Mouse (Mus musculus) intestine, embryonic 16.5 days (tissue): ENCODE results near the gene Fry. TPM values are rescaled to one million over a fixed set of nuclear protein-coding genes. Genes with fewer than 3 reads are reported as not detected.
A peak's percentile ranks its signal among the peaks of the same experiment; 100 is the strongest.

ENCODE experiments used
- ATAC-seq: fragments of 200-750 bp; cut with Nextera tagmentation; 2 replicates; pipeline ENCODE4 v1.8.0; 2017; ENCODE audit warnings: moderate TSS enrichment, moderate library complexity
- H3K27ac ChIP-seq: fragments of 300-500 bp; sonication (generic); 2 replicates; pipeline ENCODE4 v1.5.1; 2014; ENCODE audit warnings: mild to moderate bottlenecking, low read length
- H3K27me3 ChIP-seq: fragments of 300-500 bp; sonication (generic); replicated peaks from 2 replicates; pipeline ENCODE4 v1.6.1; 2014; ENCODE audit warnings: low read length, control low read depth, mixed read lengths; ENCODE audit not compliant: control insufficient read depth, insufficient read depth
- H3K36me3 ChIP-seq: fragments of 300-500 bp; sonication (generic); 2 replicates; pipeline ENCODE4 v1.6.1; 2014; ENCODE audit warnings: low read length, control low read depth; ENCODE audit not compliant: control insufficient read depth, insufficient read depth
- H3K4me1 ChIP-seq: fragments of 300-500 bp; sonication (generic); 2 replicates; pipeline ENCODE4 v1.6.1; 2014; ENCODE audit warnings: low read length, control low read depth, mixed read lengths; ENCODE audit not compliant: control insufficient read depth, insufficient read depth
- H3K4me2 ChIP-seq: fragments of 300-500 bp; sonication (generic); 2 replicates; pipeline ENCODE4 v1.6.1; 2014; ENCODE audit warnings: low read depth, low read length, control low read depth
- H3K4me3 ChIP-seq: fragments of 300-500 bp; sonication (generic); 2 replicates; pipeline ENCODE4 v1.5.1; 2014; ENCODE audit warnings: mild to moderate bottlenecking, low read length
- H3K9ac ChIP-seq: fragments of 300-500 bp; sonication (generic); 2 replicates; pipeline ENCODE4 v1.6.1; 2014; ENCODE audit warnings: low read depth, low read length
- H3K9me3 ChIP-seq: fragments of 300-500 bp; sonication (generic); 2 replicates; pipeline ENCODE4 v1.6.1; 2016; ENCODE audit warnings: low read length, control low read depth; ENCODE audit not compliant: control insufficient read depth
- WGBS: fragments of 180-500 bp; shearing (Covaris S2); extraction: QIAGEN DNeasy Blood & Tissue Kit; methylation state at CpG from one replicate; pipeline ENCODE4 v1.1.7; 2014; 5-methylcytosine and 5-hydroxymethylcytosine counted together
- polyA plus RNA-seq: library from polyadenylated mRNA; unstranded; fragments of >200 nt; fragmentation: Nextera tagmentation; extraction: Ambion mirVana; gene quantifications from 2 replicates; pipeline ENCODE4 v1.2.1, GENCODE M21; 2015

Gene Fry
- polyA plus RNA-seq, 1 experiment from 2014 or later, result 6.1 TPM

DNA sequence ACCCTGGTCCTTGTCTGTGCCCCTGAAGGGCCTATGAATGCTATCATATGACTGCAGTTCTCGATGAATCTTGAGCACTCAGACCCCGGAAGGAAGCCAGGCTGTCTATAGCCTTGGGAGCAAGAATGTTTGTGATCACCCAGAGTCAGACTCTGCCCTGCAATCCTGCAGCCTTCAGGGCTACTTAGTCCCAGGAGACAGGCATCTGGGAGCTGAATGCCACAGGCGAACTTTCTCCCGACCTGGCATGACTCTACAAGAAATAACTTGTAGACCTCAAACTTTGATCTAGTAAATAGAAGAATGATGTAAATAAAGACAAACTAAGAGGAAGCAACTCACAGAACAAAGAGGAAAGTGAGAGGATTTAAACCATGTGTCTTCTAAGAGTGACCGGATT is 40.7 kb downstream of the Fry start:
- Histone ChIP-seq H3K4me1 (no peaks in the 10 kb centered on the region), H3K27ac (no peak overlapping the region), H3K9me3 (no peaks in the 10 kb centered on the region), H3K36me3 (no peaks in the 10 kb centered on the region), H3K27me3 (no peaks in the 10 kb centered on the region), H3K4me3 (no peak overlapping the region), H3K9ac (no peak overlapping the region), H3K4me2 (no peak overlapping the region)
- ATAC-seq, result no peak
- 61% methylated on average over 5 of the region's 5 CpGs for WGBS

DNA sequence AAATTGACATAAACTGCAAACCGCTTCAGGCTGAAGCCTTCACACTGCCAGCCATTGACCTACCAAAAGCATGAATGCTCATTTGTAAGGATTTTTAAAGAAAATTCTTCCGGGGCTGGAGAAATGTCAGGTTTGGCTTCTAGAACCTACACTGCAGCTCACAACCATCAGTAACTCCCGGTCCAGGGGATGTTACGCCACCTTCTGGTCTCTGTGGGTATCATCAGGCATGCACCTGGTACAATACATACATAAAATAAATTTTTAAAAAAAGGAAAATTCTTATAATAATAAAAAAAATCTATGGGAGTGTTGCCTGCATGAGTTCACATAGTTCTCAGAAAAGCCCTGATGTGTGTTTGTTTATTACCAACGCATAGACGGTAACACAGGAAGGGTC is 42.7 kb downstream of the Fry start:
- no peaks in the 10 kb centered on the region for H3K36me3 ChIP-seq
- H3K9me3 ChIP-seq, result no peaks in the 10 kb centered on the region
- H3K27me3 ChIP-seq, result no peaks in the 10 kb centered on the region
- H3K27ac ChIP-seq, result no peak overlapping the region
- 77% methylated on average over 6 of the region's 6 CpGs for WGBS
- no peak overlapping the region for H3K9ac ChIP-seq
- no peak overlapping the region for H3K4me2 ChIP-seq
- no peak overlapping the region for H3K4me3 ChIP-seq
- no peaks in the 10 kb centered on the region for H3K4me1 ChIP-seq
- ATAC-seq, result no peak

DNA sequence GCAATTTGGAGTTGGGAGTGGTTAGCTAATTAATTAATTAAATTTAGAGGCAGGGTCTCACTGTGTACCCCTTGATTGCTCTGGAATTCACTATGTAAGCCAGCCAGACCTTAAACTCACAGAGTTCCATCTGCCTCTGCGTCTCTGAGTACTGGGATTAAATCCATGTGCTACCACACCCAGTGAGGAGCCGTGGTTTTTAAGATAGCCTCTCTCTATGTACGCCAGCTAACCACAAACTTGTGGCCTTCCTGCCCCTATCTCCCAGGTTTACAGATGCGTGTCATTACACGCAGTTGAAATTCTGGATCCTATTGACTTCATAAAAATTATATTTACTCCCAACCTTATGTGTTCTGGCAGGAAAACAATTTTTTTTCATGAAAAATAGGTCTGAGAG is 43.5 kb downstream of the Fry start:
- Histone ChIP-seq H3K27ac (no peak overlapping the region), H3K36me3 (no peaks in the 10 kb centered on the region), H3K4me1 (no peaks in the 10 kb centered on the region), H3K9ac (no peak overlapping the region), H3K4me3 (no peak overlapping the region), H3K27me3 (no peaks in the 10 kb centered on the region), H3K4me2 (no peak overlapping the region), H3K9me3 (no peaks in the 10 kb centered on the region)
- 79% methylated on average over 5 of the region's 5 CpGs for WGBS
- ATAC-seq, result no peak

DNA sequence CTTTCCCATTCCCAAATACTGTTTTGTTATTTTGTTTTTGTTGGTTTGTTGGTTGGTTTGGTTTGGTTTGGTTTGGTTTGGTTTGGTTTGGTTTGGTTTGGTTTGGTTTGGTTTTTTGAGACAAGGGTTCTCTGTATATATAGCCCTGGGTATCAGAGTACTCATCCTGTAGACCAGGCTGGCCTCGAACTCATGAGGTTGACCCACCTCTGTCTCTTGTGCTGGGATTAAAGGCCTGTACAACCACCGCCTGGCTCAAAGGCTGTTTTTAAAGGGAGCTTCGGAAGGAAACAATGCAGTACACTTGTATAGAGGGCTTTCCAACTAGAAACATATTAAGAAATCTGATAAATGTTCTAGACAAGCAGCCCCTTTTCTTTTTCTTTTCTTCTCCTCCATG is 46.2 kb downstream of the Fry start:
- Histone ChIP-seq H3K4me2 (no peak overlapping the region), H3K27ac (no peak overlapping the region), H3K4me3 (no peak overlapping the region), H3K9me3 (no peaks in the 10 kb centered on the region), H3K27me3 (no peaks in the 10 kb centered on the region), H3K36me3 (no peaks in the 10 kb centered on the region), H3K4me1 (no peaks in the 10 kb centered on the region), H3K9ac (no peak overlapping the region)
- ATAC-seq, result no peak
- WGBS, result 82% methylated on average over 3 of the region's 3 CpGs

DNA sequence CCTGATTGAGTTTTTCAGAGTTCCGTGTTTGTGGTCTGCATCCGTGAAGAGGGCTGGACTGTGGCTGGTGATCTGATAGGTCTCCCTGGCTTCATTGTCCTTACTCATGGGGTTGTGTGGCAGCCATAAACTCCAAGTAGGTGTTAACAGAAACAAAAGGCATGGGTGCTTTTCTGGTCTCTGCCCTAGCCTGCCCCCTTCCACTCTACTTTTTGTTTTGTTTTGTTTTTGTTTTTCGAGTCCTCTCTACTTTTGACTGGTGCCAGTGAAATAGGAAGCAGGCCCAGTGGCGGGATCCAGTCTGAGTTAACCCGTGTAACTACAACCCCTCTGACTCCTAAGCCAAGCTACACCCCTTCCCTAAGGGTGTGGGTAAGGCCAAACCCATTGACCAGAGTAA is 48.4 kb downstream of the Fry start:
- Histone ChIP-seq H3K4me2 (no peak overlapping the region), H3K4me3 (no peak overlapping the region), H3K9ac (no peak overlapping the region), H3K9me3 (no peaks in the 10 kb centered on the region), H3K4me1 (no peaks in the 10 kb centered on the region), H3K27ac (no peak overlapping the region), H3K36me3 (no peaks in the 10 kb centered on the region), H3K27me3 (no peaks in the 10 kb centered on the region)
- ATAC-seq, result no peak
- 72% methylated on average over 5 of the region's 5 CpGs for WGBS

DNA sequence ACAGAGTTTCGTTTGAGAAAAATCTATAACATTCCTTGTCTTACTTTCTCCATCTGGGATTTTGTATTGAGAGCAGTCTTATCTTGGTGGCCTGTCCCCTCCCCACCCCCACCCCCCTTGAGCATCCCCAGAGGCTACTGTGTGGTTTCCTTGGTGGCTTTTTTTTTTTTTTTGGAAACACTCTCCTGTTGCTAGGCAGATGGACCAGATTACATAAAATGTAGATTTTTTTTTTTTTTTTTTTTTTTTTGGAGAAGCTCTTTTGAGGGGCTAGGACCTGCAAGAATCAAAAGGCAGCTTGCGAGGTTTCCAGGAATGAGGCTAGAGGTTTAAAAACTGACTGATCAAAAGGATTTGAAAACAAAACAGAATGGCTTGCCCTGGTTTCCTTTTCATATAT is 48.8 kb downstream of the Fry start:
- no peak for ATAC-seq
- Histone ChIP-seq H3K9me3 (no peaks in the 10 kb centered on the region), H3K9ac (no peak overlapping the region), H3K36me3 (no peaks in the 10 kb centered on the region), H3K4me2 (no peak overlapping the region), H3K4me1 (no peaks in the 10 kb centered on the region), H3K27me3 (no peaks in the 10 kb centered on the region), H3K4me3 (no peak overlapping the region), H3K27ac (no peak overlapping the region)
- 47% methylated on average over 2 of the region's 2 CpGs for WGBS

DNA sequence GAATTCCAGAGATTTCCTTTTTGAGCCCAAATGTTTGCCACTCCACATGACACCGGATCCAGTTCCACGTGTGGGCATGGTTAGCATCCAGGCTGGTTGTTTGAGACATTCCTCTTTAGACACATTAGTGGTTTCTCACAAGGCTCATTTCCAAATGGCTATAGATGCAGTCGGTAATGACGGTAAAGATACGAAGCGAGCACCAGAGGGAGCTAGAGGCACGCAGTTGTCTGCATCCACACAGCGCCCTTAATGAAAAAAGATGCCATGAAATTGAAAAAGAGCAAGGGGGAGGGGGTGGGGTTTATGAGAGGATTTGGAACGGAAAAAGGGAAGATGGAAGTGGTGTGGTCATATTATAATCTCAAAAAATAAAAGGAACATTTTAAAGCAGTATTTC is 50.3 kb downstream of the Fry start:
- H3K9me3 ChIP-seq, result no peaks in the 10 kb centered on the region
- peak; percentile 50; the same call in 1 of the 2 replicates for ATAC-seq
- H3K4me3 ChIP-seq, result no peak overlapping the region
- WGBS, result 3% methylated on average over 9 of the region's 9 CpGs
- no peak overlapping the region for H3K9ac ChIP-seq
- H3K4me1 ChIP-seq, result no peaks in the 10 kb centered on the region
- no peak overlapping the region for H3K27ac ChIP-seq
- H3K4me2 ChIP-seq, result no peak overlapping the region
- H3K36me3 ChIP-seq, result no peaks in the 10 kb centered on the region
- H3K27me3 ChIP-seq, result no peaks in the 10 kb centered on the region

DNA sequence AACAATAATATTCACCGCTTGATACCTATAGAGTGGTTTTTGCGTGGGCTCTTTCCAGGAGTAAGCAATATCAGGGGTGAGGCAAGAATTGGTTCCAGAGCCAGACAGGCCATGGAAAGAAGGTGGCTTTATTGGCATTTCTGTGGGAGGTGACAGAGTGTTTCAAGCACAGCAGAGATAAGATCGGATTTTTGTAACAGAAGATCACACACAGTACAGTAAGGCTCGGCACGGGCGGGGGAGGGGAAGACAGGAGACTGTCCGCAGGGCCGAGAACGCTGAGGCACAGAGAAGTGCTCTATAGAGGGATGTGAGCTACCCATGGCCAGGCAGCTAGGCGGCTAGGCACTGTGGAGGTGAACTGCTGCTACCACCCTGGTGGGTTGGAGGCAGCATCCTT is 53.1 kb downstream of the Fry start:
- no peak overlapping the region for H3K4me3 ChIP-seq
- H3K9me3 ChIP-seq, result 0 out of 2 replicates have a peak, but pooled peaks cover 3% of the 10 kb centered on the region
- no peaks in the 10 kb centered on the region for H3K36me3 ChIP-seq
- H3K9ac ChIP-seq, result no peak overlapping the region
- WGBS, result 59% methylated on average over 10 of the region's 10 CpGs
- ATAC-seq, result no peak
- no peaks in the 10 kb centered on the region for H3K27me3 ChIP-seq
- H3K4me2 ChIP-seq, result no peak overlapping the region
- H3K4me1 ChIP-seq, result no peaks in the 10 kb centered on the region
- no peak overlapping the region for H3K27ac ChIP-seq

DNA sequence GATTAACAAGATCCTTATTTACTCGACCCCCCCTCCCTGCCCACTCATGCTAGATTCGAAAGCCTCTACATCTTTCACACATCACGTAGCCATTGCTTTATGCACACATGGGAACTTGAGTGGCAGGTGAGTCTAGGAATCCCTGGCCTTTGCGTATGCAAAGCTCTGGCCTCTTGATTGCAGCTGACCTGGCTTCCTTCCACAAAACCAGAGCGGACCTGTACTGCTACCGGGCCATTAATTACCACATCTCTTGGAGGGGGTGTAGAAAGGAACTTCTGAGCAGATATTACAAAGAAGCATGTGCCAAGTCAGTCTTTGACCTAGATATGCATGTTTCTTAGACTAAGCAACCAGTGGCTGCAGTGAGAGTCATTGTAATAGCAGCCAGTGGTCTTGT is 55.4 kb downstream of the Fry start:
- WGBS, result 74% methylated on average over 6 of the region's 6 CpGs
- H3K9ac ChIP-seq, result no peak overlapping the region
- H3K27me3 ChIP-seq, result no peaks in the 10 kb centered on the region
- ATAC-seq, result no peak
- no peaks in the 10 kb centered on the region for H3K36me3 ChIP-seq
- no peak overlapping the region for H3K4me3 ChIP-seq
- 0 out of 2 replicates have a peak, but pooled peaks cover 3% of the 10 kb centered on the region for H3K9me3 ChIP-seq
- 0 out of 2 replicates have a peak, but pooled peaks cover 3% of the 10 kb centered on the region for H3K4me1 ChIP-seq
- no peak overlapping the region for H3K27ac ChIP-seq
- H3K4me2 ChIP-seq, result no peak overlapping the region

DNA sequence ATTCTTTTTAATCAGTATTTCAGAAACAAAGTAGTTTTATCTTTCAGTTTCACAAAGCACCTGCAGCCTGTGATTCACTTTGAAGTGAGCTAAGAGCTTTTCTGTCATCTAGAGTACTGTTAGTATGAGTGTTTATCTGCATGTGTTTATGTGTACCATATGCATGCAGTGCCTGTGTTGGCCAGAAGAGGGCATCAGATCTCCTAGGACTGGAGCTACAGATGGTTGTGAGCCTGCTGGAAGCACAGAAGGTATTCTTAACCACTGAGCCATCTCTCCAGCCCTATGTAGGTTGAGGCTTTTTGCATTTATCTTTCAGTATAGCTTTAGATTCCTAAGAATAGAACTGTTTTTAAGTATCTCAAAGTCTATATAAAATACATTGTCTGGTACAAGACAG is 56.5 kb downstream of the Fry start:
- Histone ChIP-seq H3K4me3 (no peak overlapping the region), H3K4me2 (no peak overlapping the region), H3K27ac (no peak overlapping the region), H3K27me3 (no peaks in the 10 kb centered on the region), H3K4me1 (0 out of 2 replicates have a peak, but pooled peaks cover 3% of the 10 kb centered on the region), H3K9ac (no peak overlapping the region), H3K36me3 (no peaks in the 10 kb centered on the region), H3K9me3 (0 out of 2 replicates have a peak, but pooled peaks cover 3% of the 10 kb centered on the region)
- no peak for ATAC-seq
